Mouse (Mus musculus) kidney, adult 11 months (tissue): ENCODE results near the gene Derl3.
A peak's percentile ranks its signal among the peaks of the same experiment; 100 is the strongest.

Experiments
- DNase-seq: peaks from one replicate; pipeline ENCODE4 v3.0.0; 2022

Derl3 gene

GRCm38 (mm10) chr10:75915557-75915956 is 22.3 kb downstream of the Derl3 start:
- DNase-seq: no peak

DNA sequence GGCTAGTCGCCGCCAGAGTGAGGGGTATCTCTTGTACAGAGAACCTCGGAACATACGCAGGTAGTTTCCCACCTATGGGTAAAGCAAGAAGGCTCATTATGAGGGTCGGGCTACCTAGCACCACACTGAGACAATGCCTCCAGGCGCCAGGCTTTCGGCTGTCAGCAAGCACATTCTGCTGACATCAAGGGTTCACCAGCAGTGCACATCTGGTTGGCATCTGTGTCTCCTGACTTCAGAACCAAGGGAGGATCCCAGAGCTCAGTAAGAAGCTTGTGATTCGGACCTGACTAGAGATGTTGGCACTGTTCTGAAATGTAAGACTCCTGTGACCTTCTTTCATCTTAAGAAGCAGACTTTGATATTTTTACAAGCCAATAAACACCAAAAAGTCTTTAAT is 23.6 kb downstream of the Derl3 start:
- DNase-seq: no peak

- DNase-seq: no peak
These were observed 25.8 kb downstream of the Derl3 start for GRCm38 (mm10) chr10:75919026-75919425.

GRCm38 (mm10) chr10:75921026-75921725 is 28.0 kb downstream of the Derl3 start, which contains the start of gene Smarcb1:
TSS of gene Smarcb1 (minus strand) at chr10:75921617.
- DNase-seq: peak; percentile 95

GRCm38 (mm10) chr10:75921726-75922560 is 28.7 kb downstream of the Derl3 start:
- DNase-seq: no peak

GRCm38 (mm10) chr10:75924324-75924723 is 31.1 kb downstream of the Derl3 start:
- DNase-seq: no peak

GRCm38 (mm10) chr10:75926396-75926795 is 33.2 kb downstream of the Derl3 start:
- DNase-seq: no peak

- no peak for DNase-seq
These were observed 37.1 kb downstream of the Derl3 start for GRCm38 (mm10) chr10:75930304-75930703.

DNA sequence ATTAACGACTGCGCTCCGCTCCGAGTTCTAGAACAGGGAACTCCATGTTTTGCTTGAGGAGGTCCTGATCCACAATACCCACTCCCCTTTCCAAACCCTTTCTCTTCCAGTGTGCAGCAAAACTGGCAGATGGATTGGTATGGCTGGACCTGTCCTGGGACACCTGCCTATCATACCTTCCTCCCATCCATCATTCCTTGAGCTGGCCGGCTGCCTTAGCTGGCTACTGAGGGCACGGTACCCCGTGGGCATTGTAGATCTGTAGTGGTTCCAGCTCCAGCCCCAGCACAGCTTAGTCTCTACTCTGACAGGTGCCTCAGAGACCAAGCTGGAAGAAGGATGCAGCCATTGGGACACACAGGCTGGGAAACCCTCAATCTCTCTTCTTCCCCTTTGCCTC is 38.1 kb downstream of the Derl3 start:
- DNase-seq: no peak

GRCm38 (mm10) chr10:75932081-75932678 is 39.0 kb downstream of the Derl3 start:
- DNase-seq: no peak

DNA sequence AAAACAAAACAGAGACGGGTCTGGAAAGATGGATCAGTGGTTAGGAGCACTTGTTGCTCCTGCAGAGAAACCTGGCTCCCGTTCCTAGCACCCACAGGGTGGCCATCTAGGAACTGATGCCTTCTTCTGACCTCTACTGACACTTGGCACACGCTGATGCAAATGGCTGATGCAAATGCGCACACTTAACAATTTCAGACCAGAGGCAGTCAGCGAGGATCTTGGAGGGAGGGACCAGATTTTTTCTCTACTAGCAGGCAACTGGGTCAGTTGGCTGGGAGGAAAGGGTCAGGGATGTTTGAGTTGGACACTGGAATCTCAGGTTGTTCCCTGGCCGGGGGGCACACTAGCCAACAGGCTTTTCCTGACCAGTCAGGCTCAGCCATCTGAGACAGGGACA is 39.7 kb downstream of the Derl3 start, which contains the start of gene Chchd10:
TSS of gene Chchd10 (plus strand) at position 240 of the 400 bp plus-strand sequence.
- DNase-seq: no peak

- no peak for DNase-seq
These were observed 41.8 kb downstream of the Derl3 start for GRCm38 (mm10) chr10:75934991-75935390.

- peak; percentile 92 for DNase-seq
These were observed 42.7 kb downstream of the Derl3 start, which contains the start of gene Mmp11 for GRCm38 (mm10) chr10:75935680-75936541. TSS of gene Mmp11 (minus strand) at chr10:75936496.

DNA sequence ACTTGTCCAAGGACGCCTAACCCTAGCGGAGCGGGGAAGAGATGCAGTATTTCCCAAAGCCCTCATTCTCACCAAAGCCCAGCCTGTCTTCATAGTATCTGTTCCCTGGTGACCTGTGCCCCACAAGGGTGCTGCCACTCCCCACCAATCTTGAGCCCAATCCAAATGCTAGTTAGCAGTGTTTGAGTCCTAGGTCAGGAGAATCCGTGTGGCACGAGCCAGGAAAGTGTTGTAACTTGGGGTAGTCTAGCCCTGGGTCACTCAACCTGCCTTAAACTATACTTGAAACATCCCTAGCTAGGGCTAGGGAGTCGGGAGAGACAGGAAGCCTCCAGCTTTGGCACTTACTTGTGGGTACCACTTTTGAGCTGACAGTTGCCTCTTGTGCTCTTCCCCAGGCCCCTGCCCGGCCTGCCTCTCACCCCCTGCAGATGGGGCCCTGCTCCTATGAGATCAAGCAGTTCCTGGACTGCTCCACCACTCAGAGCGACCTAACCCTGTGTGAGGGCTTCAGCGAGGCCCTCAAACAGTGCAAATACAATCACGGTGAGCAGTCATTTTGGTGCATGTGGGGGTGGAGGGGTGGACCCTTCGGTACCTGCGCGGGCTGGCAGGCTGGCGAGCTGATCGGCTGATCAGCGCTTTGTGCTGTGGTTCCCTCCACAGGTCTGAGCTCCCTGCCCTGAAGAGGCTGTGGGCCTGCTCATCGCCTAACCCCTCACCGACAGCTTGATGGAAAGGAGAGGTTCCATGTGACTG is 43.9 kb downstream of the Derl3 start:
- DNase-seq: no peak

- DNase-seq: no peak
These were observed 44.8 kb downstream of the Derl3 start for GRCm38 (mm10) chr10:75937851-75938643.

- no peak for DNase-seq
These were observed 46.4 kb downstream of the Derl3 start for GRCm38 (mm10) chr10:75939481-75940234.

- no peak for DNase-seq
These were observed 47.3 kb downstream of the Derl3 start, which contains the start of gene Gm867 for GRCm38 (mm10) chr10:75940520-75940919. TSS of gene Gm867 (minus strand) at chr10:75940672.

GRCm38 (mm10) chr10:75941042-75941824 is 48.0 kb downstream of the Derl3 start:
- no peak for DNase-seq
